Mouse (Mus musculus) midbrain, embryonic 12.5 days (tissue): ENCODE measurements around the gene Fem1a. TPM values are rescaled to one million over a fixed set of nuclear protein-coding genes. Genes with fewer than 3 reads are reported as not detected.

Experiments
- ATAC-seq: fragments of 200-750 bp; cut with Nextera tagmentation; 2 replicates; pipeline ENCODE4 v1.8.0; 2017; ENCODE audit warnings: low read depth, moderate TSS enrichment, moderate library complexity; ENCODE audit not compliant: low FRiP score
- H3K27ac ChIP-seq: fragments of 300-500 bp; sonication (generic); replicated peaks from 2 replicates; pipeline ENCODE4 v1.5.1; 2016; ENCODE audit warnings: mild to moderate bottlenecking
- H3K27me3 ChIP-seq: fragments of 300-500 bp; sonication (generic); 2 replicates; pipeline ENCODE4 v1.6.1; 2016; ENCODE audit warnings: mild to moderate bottlenecking
- H3K36me3 ChIP-seq: fragments of 300-500 bp; sonication (generic); 2 replicates; pipeline ENCODE4 v1.6.1; 2016
- H3K4me1 ChIP-seq: fragments of 300-500 bp; sonication (generic); 2 replicates; pipeline ENCODE4 v1.6.1; 2016
- H3K4me2 ChIP-seq: fragments of 300-500 bp; sonication (generic); replicated peaks from 2 replicates; pipeline ENCODE4 v1.6.1; 2016; ENCODE audit warnings: mild to moderate bottlenecking, moderate library complexity
- H3K4me3 ChIP-seq: fragments of 300-500 bp; sonication (generic); 2 replicates; pipeline ENCODE4 v1.5.1; 2016; ENCODE audit warnings: mild to moderate bottlenecking
- H3K9ac ChIP-seq: fragments of 300-500 bp; sonication (generic); replicated peaks from 2 replicates; pipeline ENCODE4 v1.6.1; 2016; ENCODE audit warnings: mild to moderate bottlenecking, moderate library complexity
- H3K9me3 ChIP-seq: fragments of 300-500 bp; sonication (generic); 2 replicates; pipeline ENCODE4 v1.6.1; 2016; ENCODE audit warnings: mild to moderate bottlenecking
- WGBS: fragments of 180-500 bp; shearing (Covaris S2); methylation state at CpG from one replicate; pipeline ENCODE4 v1.1.7; 2016; 5-methylcytosine and 5-hydroxymethylcytosine counted together
- polyA plus RNA-seq: library from polyadenylated mRNA; unstranded; fragments of >200 nt; fragmentation: Nextera tagmentation; extraction: Ambion mirVana; gene quantifications from 2 replicates; pipeline ENCODE4 v1.2.1, GENCODE M21; 2016

Fem1a gene
- polyA plus RNA-seq, 1 experiment from 2014 or later: 18.6 TPM

DNA sequence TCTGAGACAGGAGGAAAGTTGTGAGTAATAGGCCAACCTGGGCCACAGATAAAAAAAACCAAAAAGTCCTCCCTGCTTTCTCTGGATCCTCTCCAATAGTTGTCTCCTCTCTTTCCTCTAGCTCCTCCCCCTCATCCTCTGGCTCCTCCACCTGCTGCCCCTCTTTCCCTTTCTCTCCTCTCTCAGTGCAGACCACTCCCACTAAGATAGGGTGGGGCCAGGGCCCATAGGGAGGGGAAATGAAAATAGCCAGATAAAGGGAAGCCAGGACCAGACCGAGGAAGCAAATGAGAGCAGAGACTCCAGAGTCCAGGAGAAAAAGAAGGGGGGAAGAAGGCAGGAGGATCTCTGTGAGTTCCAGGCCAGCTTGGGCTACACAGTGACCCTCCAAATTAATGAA, 31.7 kb upstream of the Fem1a start:
- H3K4me1 ChIP-seq: no peaks in the 10 kb centered on the region
- no peak overlapping the region for H3K4me2 ChIP-seq
- H3K9ac ChIP-seq: no peak overlapping the region
- H3K27me3 ChIP-seq: no peaks in the 10 kb centered on the region; the same call in 1 of the 2 replicates
- H3K36me3 ChIP-seq: no peaks in the 10 kb centered on the region
- H3K4me3 ChIP-seq: no peak overlapping the region
- WGBS: 52% methylated on average over 1 of the region's 1 CpGs
- no peak overlapping the region for H3K27ac ChIP-seq
- ATAC-seq: no peak
- H3K9me3 ChIP-seq: no peaks in the 10 kb centered on the region

DNA sequence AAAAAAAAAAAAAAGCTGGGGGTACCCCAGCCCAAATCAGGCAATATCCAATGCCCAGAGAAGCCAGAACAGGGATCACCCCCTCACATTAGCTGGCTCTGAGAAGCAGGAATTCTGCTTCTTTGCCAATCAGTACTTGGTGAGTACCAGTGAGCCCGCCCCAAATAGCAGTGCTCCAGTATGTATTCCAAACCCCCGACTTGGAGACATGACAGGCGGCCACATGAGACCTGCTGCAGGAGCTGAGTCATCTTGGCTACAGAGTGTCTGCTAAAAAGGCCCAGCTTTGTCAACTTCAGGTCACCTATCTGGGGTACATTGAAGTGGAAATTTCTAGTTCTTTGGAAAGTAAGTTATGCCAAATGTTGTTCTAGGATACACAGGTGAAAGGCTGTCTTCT, 30.0 kb upstream of the Fem1a start:
- Histone ChIP-seq H3K4me1 (no peaks in the 10 kb centered on the region), H3K27me3 (no peaks in the 10 kb centered on the region; the same call in 1 of the 2 replicates), H3K4me2 (no peak overlapping the region), H3K27ac (no peak overlapping the region), H3K9ac (no peak overlapping the region), H3K4me3 (no peak overlapping the region), H3K9me3 (no peaks in the 10 kb centered on the region), H3K36me3 (no peaks in the 10 kb centered on the region)
- 80% methylated on average over 3 of the region's 3 CpGs for WGBS
- ATAC-seq: no peak

DNA sequence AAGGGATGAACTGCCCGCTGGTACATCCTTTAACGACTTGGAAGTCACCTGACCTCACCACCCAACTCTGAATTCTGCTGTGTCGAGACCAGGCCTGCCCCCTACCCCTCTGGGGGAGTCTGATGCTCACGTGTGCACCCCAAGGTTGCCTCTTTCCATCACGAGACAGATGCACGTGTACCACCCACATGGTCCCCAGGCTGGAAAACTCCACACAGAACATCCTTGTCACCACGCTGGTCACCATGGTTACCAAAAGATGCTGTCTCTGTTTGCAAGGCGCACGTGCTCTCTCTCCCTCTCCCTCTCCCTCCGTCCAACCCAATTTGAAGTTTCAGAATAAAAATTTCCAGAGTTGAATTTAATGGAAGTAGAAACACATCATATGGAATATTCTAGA, 26.7 kb upstream of the Fem1a start:
- no peak for ATAC-seq
- Histone ChIP-seq H3K36me3 (no peaks in the 10 kb centered on the region), H3K27me3 (no peaks in the 10 kb centered on the region; the same call in 1 of the 2 replicates), H3K9me3 (no peaks in the 10 kb centered on the region), H3K4me3 (no peak overlapping the region), H3K4me1 (peaks cover 11% of the 10 kb centered on the region), H3K4me2 (no peak overlapping the region), H3K27ac (no peak overlapping the region), H3K9ac (no peak overlapping the region)
- 67% methylated on average over 10 of the region's 10 CpGs for WGBS

DNA sequence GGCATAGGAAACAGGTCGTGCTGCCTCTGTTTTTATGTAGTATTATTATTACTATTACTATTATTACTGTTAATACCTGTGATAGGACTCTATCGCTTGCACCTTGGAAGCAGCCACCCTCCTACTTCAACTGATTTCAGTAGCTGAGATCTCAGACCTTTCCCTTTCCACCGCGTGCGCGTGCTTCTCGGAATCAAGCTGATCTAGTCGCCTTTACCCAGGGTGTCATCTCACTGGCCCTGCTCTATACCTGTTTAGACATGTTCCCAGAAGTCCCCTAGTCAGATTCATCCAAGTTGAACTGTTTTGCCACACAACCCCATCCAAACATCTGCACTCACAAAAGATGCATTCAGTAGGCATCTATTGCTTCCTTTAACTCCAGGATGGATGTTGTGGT, 23.2 kb upstream of the Fem1a start:
- Histone ChIP-seq H3K36me3 (no peaks in the 10 kb centered on the region), H3K9ac (no peak overlapping the region), H3K4me2 (peak overlapping the region; percentile 43), H3K27me3 (peaks cover 7% of the 10 kb centered on the region; the same call in 1 of the 2 replicates), H3K9me3 (no peaks in the 10 kb centered on the region), H3K4me1 (peaks cover 11% of the 10 kb centered on the region), H3K27ac (no peak overlapping the region), H3K4me3 (no peak overlapping the region)
- 52% methylated on average over 8 of the region's 8 CpGs for WGBS
- peak; percentile 41 for ATAC-seq

DNA sequence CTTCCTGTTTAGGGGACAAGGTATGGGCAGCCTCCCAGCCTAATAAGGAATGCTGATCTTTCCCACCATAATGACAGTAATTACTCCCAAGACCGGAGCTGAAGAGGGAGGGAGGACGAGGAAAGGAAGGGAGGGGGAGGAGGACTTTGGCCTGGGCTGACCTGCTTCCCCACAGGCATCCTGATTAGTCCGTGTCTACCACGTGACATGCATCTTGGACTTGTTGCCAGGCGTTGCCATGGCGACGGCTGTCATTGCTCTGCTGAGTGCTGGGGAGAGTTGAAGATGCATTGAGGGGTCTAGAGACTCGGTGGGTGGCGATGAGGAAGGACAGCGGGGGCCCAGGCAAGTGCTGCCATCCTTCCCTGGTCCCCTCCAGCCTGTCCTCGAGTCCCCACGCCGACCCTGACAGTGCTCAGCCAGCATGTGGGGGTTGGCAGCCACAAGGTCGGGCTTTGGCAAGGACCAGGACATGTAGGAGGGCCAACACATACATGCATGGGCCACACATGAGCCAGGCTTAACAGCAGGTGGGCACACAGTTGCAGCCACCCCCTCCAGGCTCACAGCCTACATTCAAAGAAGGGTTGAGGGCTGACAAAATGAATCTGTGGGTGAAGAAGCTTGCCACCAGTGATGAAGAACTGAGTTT, 22.7 kb upstream of the Fem1a start:
- Histone ChIP-seq H3K4me2 (peak overlapping the region; percentile 43), H3K27ac (no peak overlapping the region), H3K27me3 (peaks cover 7% of the 10 kb centered on the region; the same call in 1 of the 2 replicates), H3K36me3 (no peaks in the 10 kb centered on the region), H3K4me1 (peaks cover 11% of the 10 kb centered on the region), H3K9me3 (no peaks in the 10 kb centered on the region), H3K4me3 (no peak overlapping the region), H3K9ac (no peak overlapping the region)
- WGBS: 4% methylated on average over 14 of the region's 14 CpGs
- ATAC-seq: peak; percentile 96

DNA sequence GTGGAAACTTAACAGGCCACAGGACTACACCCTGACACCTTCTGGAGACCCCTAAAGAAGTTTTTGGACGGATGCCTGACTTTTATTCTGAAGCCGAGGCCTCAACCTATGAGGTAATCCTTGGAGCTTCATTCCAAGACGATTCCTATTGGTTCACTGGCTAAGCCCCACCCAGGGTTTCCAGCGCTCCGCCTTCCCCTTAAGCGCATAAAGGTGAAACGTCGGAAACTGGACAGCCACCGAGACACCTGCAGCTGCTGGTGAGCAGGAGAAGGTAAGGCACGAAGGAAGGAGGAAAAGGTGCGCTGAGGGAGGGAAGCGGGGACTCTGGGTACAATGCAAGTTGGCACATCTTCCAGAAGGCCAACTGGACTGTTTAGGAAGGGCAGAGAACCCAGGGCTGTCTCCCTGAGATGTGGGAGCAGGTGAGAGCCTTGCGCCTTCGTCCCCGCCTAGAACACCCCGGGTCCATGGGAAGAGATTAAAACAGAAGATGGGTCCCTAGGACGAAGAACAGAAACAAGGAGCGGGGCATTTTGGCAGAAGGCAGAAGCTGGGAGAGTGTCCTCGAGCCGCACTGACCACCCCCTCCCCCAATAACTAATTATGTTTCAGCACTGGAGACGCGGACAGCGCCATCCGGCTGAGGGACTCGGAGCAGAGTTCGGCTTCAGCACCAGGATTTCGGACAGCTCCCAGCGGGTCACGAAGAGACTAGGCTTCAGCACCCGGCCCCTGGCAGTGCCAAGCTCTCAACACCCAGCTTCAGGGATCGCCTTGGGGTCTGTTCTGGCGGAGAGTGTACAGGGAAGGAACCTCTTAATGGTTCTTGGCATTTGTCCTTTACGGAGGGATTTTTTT, 14.8 kb upstream of the Fem1a start:
- H3K9ac ChIP-seq: peak overlapping the region; percentile 20; the same call in 1 of the 2 replicates

DNA sequence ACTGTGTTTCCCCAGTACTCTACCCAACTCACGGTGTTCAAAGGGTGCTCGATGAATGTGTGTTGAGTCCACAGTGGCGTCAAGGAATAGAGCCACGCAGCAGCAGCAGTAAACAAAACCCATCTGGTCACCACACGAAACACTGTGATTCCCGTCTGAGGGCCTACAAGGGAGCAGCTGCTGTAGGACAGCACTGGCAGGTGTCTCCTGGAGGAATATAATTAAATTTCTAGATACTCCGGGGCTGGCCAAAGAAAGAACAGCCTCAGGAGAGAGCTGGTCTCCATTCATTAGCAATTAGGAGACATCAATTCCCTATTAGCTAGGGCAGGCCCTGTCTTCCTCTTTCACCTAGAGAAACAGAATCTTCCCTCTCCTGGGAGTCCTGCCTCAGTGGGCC, 11.0 kb upstream of the Fem1a start:
- no peak overlapping the region for H3K4me3 ChIP-seq
- H3K4me2 ChIP-seq: no peak overlapping the region
- peaks cover 6% of the 10 kb centered on the region; the same call in 1 of the 2 replicates for H3K4me1 ChIP-seq
- H3K27me3 ChIP-seq: peaks cover 26% of the 10 kb centered on the region
- no peak overlapping the region for H3K27ac ChIP-seq
- no peaks in the 10 kb centered on the region for H3K9me3 ChIP-seq
- no peak for ATAC-seq
- no peak overlapping the region for H3K9ac ChIP-seq
- 56% methylated on average over 7 of the region's 7 CpGs for WGBS
- no peaks in the 10 kb centered on the region for H3K36me3 ChIP-seq

More for the DNA sequence above, 14.8 kb upstream of the Fem1a start:
- peak overlapping the region; percentile 49 for H3K4me2 ChIP-seq
- peak; percentile 69 for ATAC-seq
- H3K9me3 ChIP-seq: no peaks in the 10 kb centered on the region
- peaks cover 23% of the 10 kb centered on the region for H3K27me3 ChIP-seq
- no peaks in the 10 kb centered on the region for H3K36me3 ChIP-seq
- 2% methylated on average over 33 of the region's 33 CpGs for WGBS
- peak overlapping the region; percentile 39 for H3K4me3 ChIP-seq
- H3K4me1 ChIP-seq: no peaks in the 10 kb centered on the region
- no peak overlapping the region for H3K27ac ChIP-seq

DNA sequence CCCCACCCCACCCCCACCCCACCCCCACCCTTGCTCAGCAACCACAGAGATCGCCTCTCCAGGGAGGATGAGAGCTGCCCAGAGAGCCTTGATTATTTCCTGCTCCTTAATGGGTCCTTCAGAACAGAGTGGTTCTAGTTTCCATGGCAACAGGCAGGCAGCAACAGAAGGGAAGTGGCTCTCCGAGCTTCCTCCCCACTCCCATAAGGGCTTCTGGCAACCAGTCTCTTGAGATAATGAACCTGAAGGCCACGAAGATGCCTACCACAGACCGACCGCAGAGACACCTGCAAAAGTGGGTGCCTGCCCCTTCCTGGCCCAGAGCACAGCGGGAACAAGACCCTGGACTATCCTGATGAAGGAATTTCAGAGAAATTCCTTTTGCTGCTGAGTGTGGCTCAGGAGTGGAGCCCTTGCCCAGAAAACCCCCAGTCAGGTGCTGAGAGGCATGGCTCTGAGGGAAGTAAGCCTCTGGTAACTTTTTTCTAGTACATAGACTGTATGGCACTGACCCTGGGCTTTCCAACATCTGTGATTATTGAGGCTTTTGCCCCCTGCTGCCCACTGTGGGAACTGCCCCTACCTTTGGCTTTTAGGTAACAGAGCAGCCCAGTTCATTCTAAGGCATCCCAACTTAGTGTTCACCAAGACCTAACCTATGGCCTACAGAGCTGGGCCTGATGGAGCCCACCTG, 5.3 kb upstream of the Fem1a start:
- no peak overlapping the region for H3K4me3 ChIP-seq
- H3K4me1 ChIP-seq: peaks cover 14% of the 10 kb centered on the region
- 0 out of 2 replicates have a peak, but pooled peaks cover 9% of the 10 kb centered on the region for H3K27me3 ChIP-seq
- 26% methylated on average over 6 of the region's 6 CpGs for WGBS
- peak overlapping the region; percentile 25 for H3K4me2 ChIP-seq
- no peaks in the 10 kb centered on the region for H3K36me3 ChIP-seq
- no peak overlapping the region for H3K9ac ChIP-seq
- H3K9me3 ChIP-seq: no peaks in the 10 kb centered on the region
- ATAC-seq: peak; percentile 38; the same call in 1 of the 2 replicates
- H3K27ac ChIP-seq: peak overlapping the region; percentile 66

DNA sequence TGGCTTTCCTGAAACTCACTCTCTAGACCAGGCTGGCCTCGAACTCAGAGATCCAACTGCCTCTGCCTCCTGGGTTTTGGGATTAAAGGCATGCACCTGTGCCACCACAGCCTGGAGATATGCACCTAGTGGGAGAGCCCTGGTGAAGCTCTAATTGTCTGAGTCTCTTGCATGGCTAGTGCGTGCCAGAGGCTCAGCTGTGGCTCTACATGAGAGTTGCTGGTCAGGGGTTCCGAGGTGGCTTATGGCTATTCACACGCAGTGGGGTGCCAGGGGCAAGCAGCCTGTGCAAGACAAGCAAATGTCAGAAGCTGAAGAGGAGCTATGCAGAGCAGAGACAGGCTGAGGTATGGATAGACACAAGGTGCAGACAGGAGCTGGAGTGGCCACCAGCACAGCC, 1.9 kb upstream of the Fem1a start:
- ATAC-seq: no peak
- H3K9me3 ChIP-seq: no peaks in the 10 kb centered on the region
- peaks cover 38% of the 10 kb centered on the region for H3K4me1 ChIP-seq
- H3K9ac ChIP-seq: no peak overlapping the region
- no peak overlapping the region for H3K4me3 ChIP-seq
- H3K27me3 ChIP-seq: no peaks in the 10 kb centered on the region
- H3K4me2 ChIP-seq: no peak overlapping the region
- H3K27ac ChIP-seq: no peak overlapping the region
- peaks cover 14% of the 10 kb centered on the region for H3K36me3 ChIP-seq
- WGBS: 77% methylated on average over 4 of the region's 4 CpGs

DNA sequence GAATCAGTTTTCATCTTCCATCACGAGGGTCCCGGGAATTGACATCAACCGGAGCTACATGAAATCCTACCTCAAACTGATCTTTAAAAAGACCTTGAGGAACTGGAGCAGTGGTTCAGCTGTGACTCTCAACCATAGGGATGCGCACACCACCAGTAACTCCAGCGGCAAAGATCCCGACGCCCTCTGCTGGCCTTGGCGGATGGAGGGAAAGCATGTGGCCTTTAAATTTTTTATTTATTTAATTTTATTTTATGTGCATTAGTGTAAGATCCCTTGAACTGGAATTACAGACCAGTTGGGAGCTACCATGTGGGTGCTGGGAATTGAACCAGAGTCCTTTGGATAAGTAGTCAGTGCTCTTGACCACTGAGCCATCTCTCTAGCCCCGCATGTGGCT, 1.2 kb upstream of the Fem1a start:
- peak; percentile 13 for ATAC-seq
- Histone ChIP-seq H3K4me2 (peak overlapping the region; percentile 73), H3K4me1 (peaks cover 41% of the 10 kb centered on the region), H3K27me3 (no peaks in the 10 kb centered on the region), H3K9ac (no peak overlapping the region), H3K9me3 (no peaks in the 10 kb centered on the region), H3K36me3 (peaks cover 22% of the 10 kb centered on the region), H3K27ac (peak overlapping the region; percentile 8; the same call in 1 of the 2 replicates), H3K4me3 (peak overlapping the region; percentile 75)
- WGBS: 20% methylated on average over 9 of the region's 9 CpGs

DNA sequence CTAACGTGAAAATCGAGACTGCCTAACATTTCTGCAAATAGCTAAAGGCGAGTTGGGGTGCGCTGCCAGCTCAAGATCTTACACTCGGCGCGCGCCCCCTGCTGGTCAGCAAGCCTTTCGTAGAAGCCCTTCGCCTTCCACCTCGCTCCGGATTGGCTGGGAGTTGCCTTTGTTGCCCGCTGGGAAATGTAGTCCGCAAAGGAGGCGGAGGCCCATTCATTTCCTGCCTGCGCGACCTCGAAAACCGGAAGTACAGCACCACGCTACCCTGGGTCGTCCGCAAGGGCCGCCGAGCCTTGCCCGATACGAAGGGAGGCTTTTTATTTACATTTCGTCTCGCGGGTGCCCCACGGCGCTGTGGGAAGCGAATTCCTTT, 759 bp upstream of the Fem1a start:
- Histone ChIP-seq H3K27me3 (no peaks in the 10 kb centered on the region), H3K4me3 (peak overlapping the region; percentile 75), H3K36me3 (peaks cover 26% of the 10 kb centered on the region), H3K4me2 (peak overlapping the region; percentile 73), H3K4me1 (peaks cover 40% of the 10 kb centered on the region), H3K27ac (peak overlapping the region; percentile 91), H3K9me3 (no peaks in the 10 kb centered on the region), H3K9ac (peak overlapping the region; percentile 57; the same call in 1 of the 2 replicates)
- under 1% methylated on average over 32 of the region's 32 CpGs for WGBS
- peak; percentile 91 for ATAC-seq
